Mouse (Mus musculus): Measurements from ENCODE around the gene Impdh1. TPM values are rescaled to one million over a fixed set of nuclear protein-coding genes. Genes with fewer than 3 reads are reported as not detected.

Gene Impdh1
- total RNA-seq, 1 experiment from 2014 or later = 22.7 TPM

DNA sequence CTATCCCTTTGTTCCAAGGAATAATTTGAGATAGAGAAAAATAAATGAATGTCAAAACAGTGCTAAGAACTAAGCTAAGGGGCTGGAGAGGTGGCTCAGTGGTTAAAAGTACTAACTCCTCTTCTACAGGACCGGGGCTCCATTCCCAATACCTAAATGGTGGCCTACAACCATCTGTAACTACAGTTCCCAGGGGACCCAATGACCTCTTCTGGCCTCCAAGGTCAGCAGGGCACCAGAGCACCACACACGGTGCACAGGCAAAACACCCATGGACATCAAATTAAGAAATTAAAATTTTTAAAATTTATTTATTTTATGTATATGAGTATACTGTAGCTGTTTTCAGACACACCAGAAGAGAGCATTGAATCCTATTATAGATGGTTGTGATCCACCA lies 55.4 kb downstream of the Impdh1 start:
- ATAC-seq (replicated peaks; ENCODE audit: insufficient number of reproducible peaks, low FRiP score, low TSS enrichment, poor library complexity, severe bottlenecking) = no peak

DNA sequence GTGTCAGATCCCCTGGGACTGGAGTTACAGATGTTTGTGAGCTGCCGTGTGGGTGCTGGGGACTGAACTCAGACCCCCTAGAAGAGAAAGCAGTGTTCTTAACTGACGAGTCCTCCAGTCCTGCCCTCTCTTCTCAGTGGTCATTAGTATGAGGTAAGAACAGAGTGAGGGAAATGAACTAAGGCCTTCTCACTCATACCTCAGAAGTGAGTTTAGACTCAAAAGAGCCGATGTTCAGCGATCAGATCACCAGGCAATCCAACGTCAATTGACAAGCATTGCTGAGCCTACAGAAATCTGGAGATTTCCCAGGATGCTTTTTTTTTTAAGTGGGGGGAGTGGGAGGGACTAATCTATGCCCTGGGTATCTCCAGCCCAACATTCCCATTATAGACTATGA lies 59.8 kb downstream of the Impdh1 start:
- no peak for ATAC-seq (replicated peaks; ENCODE audit: insufficient number of reproducible peaks, low FRiP score, low TSS enrichment, poor library complexity, severe bottlenecking)

Other genes with a start within 250 kb of the Impdh1 start
- not detected in 3 replicates for gene Lep, start 156.1 kb downstream of the Impdh1 start, total RNA-seq (2017)
- gene Rbm28, start 51.4 kb downstream of the Impdh1 start, total RNA-seq (2017) = 50.0 to 66.4 TPM (median 59.6 TPM) in 3 replicates
- gene Prrt4, start 36.8 kb downstream of the Impdh1 start, total RNA-seq (2017) = not detected in 3 replicates
- gene Hilpda, start 56.1 kb upstream of the Impdh1 start, total RNA-seq (2017) = 7.6 to 8.9 TPM (median 8.5 TPM) in 3 replicates
- gene Fam71f2, start 63.2 kb upstream of the Impdh1 start, total RNA-seq (2017) = 1.9 TPM in 1 of 3 replicates, not detected in the others
- not detected in 3 replicates for gene Fam71f1, start 102.8 kb upstream of the Impdh1 start, total RNA-seq (2017)
- 134 to 144 TPM (median 142 TPM) in 3 replicates for gene Calu, start 131.7 kb upstream of the Impdh1 start, total RNA-seq (2017)
- gene Opn1sw, start 172.1 kb upstream of the Impdh1 start, total RNA-seq (2017) = not detected in 3 replicates
- 0.49 to 0.96 TPM (median 0.67 TPM) in 3 replicates for gene Ccdc136, start 179.9 kb upstream of the Impdh1 start, total RNA-seq (2017)
- gene Flnc, start 216.9 kb upstream of the Impdh1 start, total RNA-seq (2017) = not detected in 3 replicates

Data from monocyte, adult 5-6 weeks (primary cell).